Comparison of ENCODE assay signal across 18 mouse cellular contexts in the genomic region with DNA sequence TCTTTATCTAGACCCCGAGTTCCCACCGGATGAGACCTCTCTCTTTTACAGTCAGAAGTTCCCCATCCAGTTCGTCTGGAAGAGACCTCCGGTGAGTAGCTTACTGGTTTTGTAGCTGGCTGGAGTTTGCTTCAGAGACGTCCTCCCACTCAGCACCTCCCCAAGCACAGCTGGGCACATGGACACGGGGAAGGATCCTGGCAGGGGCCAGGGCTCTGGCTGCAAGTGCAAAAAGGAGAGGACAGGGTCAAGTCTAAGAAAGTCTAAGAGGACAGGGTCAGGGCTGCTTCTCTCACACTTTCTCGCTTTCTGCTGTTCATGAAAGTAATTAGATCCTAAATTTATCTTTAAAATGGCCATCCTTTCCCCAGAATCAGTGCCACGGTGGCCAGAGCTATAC. TPM values are rescaled to one million over a fixed set of nuclear protein-coding genes. Genes with fewer than 3 reads are reported as not detected.
DNase-seq lines count a peak whose midpoint lies in the region; TF ChIP-seq lines count a peak whose summit lies in the region.
"Had no signal": no experiment of that assay in that cellular context is flagged by ENCODE, and none has a peak within 500 bp of the region (broad histone marks: within the 10 kb centered on the region; RNA-seq: fewer than 3 reads in every experiment).

No protein-coding gene starts in this region.

- H3K4me1 ChIP-seq in liver, adult 2 months (ENCODE audit: control insufficient read depth, insufficient read depth, low read length): peaks cover 17% of the 10 kb centered on the region
- peaks cover 5% of the 10 kb centered on the region for H3K4me1 ChIP-seq in limb, embryonic 10.5 days
- H3K4me1 ChIP-seq: hindbrain, embryonic 13.5 days; lung, embryonic 15.5 days; midbrain, embryonic 15.5 days; neural tube, embryonic 15.5 days had no signal

- H3K4me3 ChIP-seq in liver, adult 2 months (ENCODE audit: insufficient read depth, low read depth, low read length): no peak overlapping the region
- H3K4me3 ChIP-seq in limb, embryonic 10.5 days: no peak overlapping the region
- H3K4me3 ChIP-seq: embryonic facial prominence, embryonic 13.5 days; hindbrain, embryonic 13.5 days; layer of hippocampus, adult 2 months; liver, embryonic 12.5 days; lung, embryonic 15.5 days; midbrain, embryonic 15.5 days; neural tube, embryonic 15.5 days had no signal

- H3K79me2 ChIP-seq in liver, adult 2 months (ENCODE audit: control insufficient read depth, insufficient read depth, low read length): no peaks in the 10 kb centered on the region

- no peak overlapping the region for H3K9ac ChIP-seq in liver, adult 2 months (ENCODE audit: low read depth, low read length)
- H3K9ac ChIP-seq: embryonic facial prominence, embryonic 13.5 days; hindbrain, embryonic 13.5 days; liver, embryonic 12.5 days; lung, embryonic 15.5 days; midbrain, embryonic 15.5 days; neural tube, embryonic 15.5 days had no signal

- H3K27ac ChIP-seq in liver, adult 2 months (replicated peaks; ENCODE audit: insufficient read depth, low read depth, low read length): 0 out of 2 replicates have a peak overlapping the region, but pooled peaks have one; percentile 0
- H3K27ac ChIP-seq in limb, embryonic 10.5 days: no peak overlapping the region
- H3K27ac ChIP-seq: embryonic facial prominence, embryonic 13.5 days; hindbrain, embryonic 13.5 days; layer of hippocampus, adult 2 months; liver, embryonic 12.5 days; lung, embryonic 15.5 days; midbrain, embryonic 15.5 days; neural tube, embryonic 15.5 days had no signal

- H3K36me3 ChIP-seq in liver, adult 2 months (ENCODE audit: control insufficient read depth, insufficient read depth, low read length): peaks cover 4% of the 10 kb centered on the region
- H3K36me3 ChIP-seq in limb, embryonic 10.5 days: no peaks in the 10 kb centered on the region
- H3K36me3 ChIP-seq: embryonic facial prominence, embryonic 13.5 days; hindbrain, embryonic 13.5 days; liver, embryonic 12.5 days; lung, embryonic 15.5 days; midbrain, embryonic 15.5 days; neural tube, embryonic 15.5 days had no signal

- TF ChIP-seq CTCF in liver, adult 2 months (IDR thresholded peaks at IDR 0.05; ENCODE audit: low read depth, low read length): no peak

- no peaks in the 10 kb centered on the region for H3K27me3 ChIP-seq in liver, adult 2 months (ENCODE audit: control insufficient read depth, insufficient read depth, low read length)
- no peaks in the 10 kb centered on the region for H3K27me3 ChIP-seq in limb, embryonic 10.5 days (ENCODE audit: low read depth, poor library complexity, severe bottlenecking)
- H3K27me3 ChIP-seq: embryonic facial prominence, embryonic 13.5 days; hindbrain, embryonic 13.5 days; liver, embryonic 12.5 days; lung, embryonic 15.5 days; midbrain, embryonic 15.5 days; neural tube, embryonic 15.5 days had no signal

- TF ChIP-seq POLR2A in liver, adult 2 months (IDR thresholded peaks at IDR 0.05; ENCODE audit: extremely low read depth, insufficient read depth, low read length): no peak

- DNase-seq in liver, adult 2 months (ENCODE audit: extremely low read depth, low read depth, low spot score): no peak
- no peak for DNase-seq in liver
- peak; percentile 49 for DNase-seq in testis, postnatal 10 days (ENCODE audit: low spot score)
- no peak for DNase-seq in testis, postnatal 14 days (ENCODE audit: low spot score)
- peak; percentile 48 for DNase-seq in gastrocnemius, postnatal 10 days
- no peak for DNase-seq in layer of hippocampus, postnatal 14 days (ENCODE audit: low spot score in 2 of 2)
- no peak for DNase-seq in limb, embryonic 10.5 days (ENCODE audit: low spot score)
- DNase-seq: cerebellum, adult 9-10 months; kidney, adult 2 months; kidney, postnatal 10 days; thymus, postnatal 36 days had no signal

- WGBS in liver, adult 2 months: 68% methylated on average over 8 of the region's 8 CpGs
- 80% methylated on average over 8 of the region's 8 CpGs for WGBS in limb, embryonic 10.5 days

- no peaks in the 10 kb centered on the region for H3K9me3 ChIP-seq in limb, embryonic 10.5 days (replicated peaks)
- H3K9me3 ChIP-seq: embryonic facial prominence, embryonic 13.5 days; hindbrain, embryonic 13.5 days; liver, embryonic 12.5 days; lung, embryonic 15.5 days; midbrain, embryonic 15.5 days; neural tube, embryonic 15.5 days had no signal

RNA-seq across cellular contexts. Expression of gene Capn3, which starts 8.3 kb away (rescaled TPM):
- 2.2 and 2.5 TPM in 2 replicates for total RNA-seq in liver, adult 2 months (2014; rRNA removed)
- 0.87 and 1.0 TPM in 2 replicates for polyA plus RNA-seq in liver, adult 2 months (2012; rRNA removed)
- 10 to 100 TPM; 92.4 to 94.1 TPM for total RNA-seq in gastrocnemius, postnatal 10 days (2021)
- 10 to 100 TPM in 1 of 2 experiments, 1 to 10 TPM in 1; 6.7 to 10.2 TPM for total RNA-seq in layer of hippocampus, postnatal 14 days (2021)
- 0.30 and 0.58 TPM in 2 replicates for polyA plus RNA-seq in limb, embryonic 10.5 days (2016; fragmentation: Nextera tagmentation; extraction: Ambion mirVana)

Comparison
In these comparisons a context has a peak if more than half of its experiments do, and no peak if none do; other contexts are left out.
1. DNase-seq: peak in testis, postnatal 10 days (single experiment) and gastrocnemius, postnatal 10 days (single experiment); none in liver, adult 2 months (single experiment), liver (single experiment), testis, postnatal 14 days (single experiment), layer of hippocampus, postnatal 14 days (0 of 2) and limb, embryonic 10.5 days (single experiment).
2. RNA of gene Capn3, which starts 8.3 kb away (total RNA-seq): 92.4 to 94.1 TPM in gastrocnemius, postnatal 10 days; 6.7 to 10.2 TPM in layer of hippocampus, postnatal 14 days and 2.2 to 2.5 TPM in liver, adult 2 months; every median in the first group is over 4 times any median in the second.